Mouse (Mus musculus) erythroblast, embryonic 14.5 days (primary cell): Measurements from ENCODE around the gene Ano4.

Experiments
- GATA1 ChIP-seq: IDR thresholded peaks from 2 replicates; pipeline ENCODE4 v1.6.1; 2012; ENCODE audit warnings: low read length, inconsistent platforms, mixed read lengths
- TAL1 ChIP-seq: IDR thresholded peaks from 3 replicates; pipeline ENCODE4 v1.6.1; 2012; ENCODE audit warnings: low read length, inconsistent platforms, mixed read lengths

DNA sequence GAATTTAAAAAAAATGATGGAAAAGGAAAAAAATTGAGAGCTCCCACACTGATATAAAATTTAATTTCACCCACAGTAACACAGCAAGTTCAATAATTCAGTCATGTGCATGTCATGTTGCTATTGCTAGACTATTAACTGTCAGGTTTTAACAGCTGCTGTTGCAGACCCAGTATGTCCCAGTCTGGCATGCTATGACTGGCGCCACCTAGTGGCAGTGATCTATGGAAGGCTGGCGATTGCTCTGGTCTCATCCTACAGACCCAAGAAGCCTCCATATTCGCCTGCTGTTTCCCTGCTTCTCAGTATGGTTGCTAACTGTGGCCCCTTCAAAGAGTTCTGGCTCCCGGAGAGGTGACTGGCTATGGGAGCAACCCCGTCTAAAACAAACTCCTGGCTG is 38.9 kb upstream of the Ano4 start:
- TF ChIP-seq GATA1 (no peak), TAL1 (no peak)
